Mouse (Mus musculus) c-Kit-positive CD71-positive TER-119-negative erythroid progenitor cells, embryonic 14.5 days (primary cell): Measurements from ENCODE around the gene Mpzl3.
A peak's percentile ranks its signal among the peaks of the same experiment; 100 is the strongest.

ENCODE experiments used
- DNase-seq: peaks from one replicate; pipeline ENCODE4 v3.0.0-alpha.2; 2013; ENCODE audit warnings: low read depth

The Mpzl3 gene

DNA sequence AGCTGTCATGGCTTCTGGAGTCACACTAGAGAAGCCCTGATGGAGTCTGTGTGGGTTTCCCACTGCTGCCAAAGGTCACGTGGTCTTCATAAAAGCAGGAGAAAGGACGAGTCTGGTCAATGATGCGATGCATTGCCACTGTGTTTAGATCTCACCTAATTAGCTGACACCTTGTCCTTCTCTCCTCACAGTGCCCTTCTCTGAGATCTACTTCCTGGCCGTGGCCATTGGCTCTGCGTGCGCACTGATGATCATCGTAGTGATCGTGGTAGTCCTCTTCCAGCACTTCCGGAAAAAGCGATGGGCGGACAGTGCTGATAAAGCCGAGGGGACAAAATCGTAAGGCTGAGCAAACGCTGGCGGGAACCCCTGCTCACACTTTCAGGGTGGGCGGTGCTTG lies 8.0 kb upstream of the Mpzl3 start:
- no peak for DNase-seq

DNA sequence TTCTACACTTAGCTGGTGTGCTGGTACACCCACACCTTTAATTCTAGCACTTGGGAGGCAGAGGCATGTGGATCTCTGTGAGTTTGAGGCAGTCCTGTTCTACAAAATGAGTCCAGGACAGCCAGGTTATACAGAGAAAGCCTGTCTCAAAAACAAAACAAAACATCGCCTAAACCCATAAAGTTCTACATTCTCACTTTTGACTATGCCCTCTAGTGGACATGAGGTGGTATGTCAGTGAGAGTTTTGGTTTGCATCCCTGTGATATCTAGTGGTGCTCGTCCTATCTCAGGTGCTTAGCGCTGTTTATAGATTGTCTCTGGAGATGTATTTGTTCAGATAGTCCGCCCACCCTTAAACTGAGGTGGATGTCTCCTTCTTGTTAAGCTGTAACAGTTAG lies 6.5 kb upstream of the Mpzl3 start:
- peak; percentile 8 for DNase-seq

DNA sequence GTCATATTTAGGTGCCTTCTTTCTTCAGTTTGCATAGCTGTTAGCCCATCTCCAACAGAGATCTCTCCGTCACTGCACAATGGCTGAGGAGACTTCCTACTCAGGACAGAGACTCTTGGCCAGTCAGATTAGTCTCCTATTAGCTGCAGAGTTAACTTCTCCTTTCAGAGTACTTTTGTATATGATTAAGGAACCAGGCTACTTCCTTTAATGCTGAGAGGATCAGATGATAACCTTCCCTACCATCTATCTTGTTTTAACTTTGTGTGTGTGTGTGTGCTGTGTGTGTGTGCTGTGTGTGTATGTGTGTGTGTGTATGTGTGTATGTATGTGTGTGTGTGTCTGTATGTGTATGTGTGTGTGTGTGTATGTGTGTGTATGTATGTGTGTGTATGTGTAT lies 5.3 kb upstream of the Mpzl3 start:
- DNase-seq = no peak

- no peak for DNase-seq
Measured at GRCm38 (mm10) chr9:45050301-45050700, 4.7 kb upstream of the Mpzl3 start.

- no peak for DNase-seq
Measured at GRCm38 (mm10) chr9:45058304-45058940, 3.4 kb downstream of the Mpzl3 start.

- no peak for DNase-seq
Measured at GRCm38 (mm10) chr9:45060151-45060550, 5.2 kb downstream of the Mpzl3 start.

DNA sequence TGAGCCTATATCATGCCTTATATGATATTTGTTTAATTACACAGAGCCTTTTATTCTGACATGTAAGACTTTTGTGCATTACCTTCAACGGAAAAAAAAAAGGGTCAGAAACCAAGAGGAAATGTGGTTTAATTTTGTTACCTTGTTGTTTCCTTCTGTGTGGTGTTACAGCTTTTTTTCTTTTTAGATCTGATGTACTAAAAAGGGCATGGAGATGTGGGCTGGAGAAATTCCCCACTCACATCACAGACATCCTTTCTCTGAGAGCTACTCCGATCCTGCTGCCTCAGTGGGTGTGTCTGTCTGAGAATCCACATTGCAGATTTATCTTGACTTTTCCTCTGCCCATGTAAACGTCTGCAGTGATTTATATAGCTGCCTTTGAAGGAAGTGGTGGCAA lies 7.7 kb downstream of the Mpzl3 start:
- DNase-seq = no peak

- DNase-seq = no peak
Measured at GRCm38 (mm10) chr9:45064421-45064820, 9.4 kb downstream of the Mpzl3 start.

GRCm38 (mm10) chr9:45066735-45067134 lies 11.7 kb downstream of the Mpzl3 start:
- DNase-seq = no peak

DNA sequence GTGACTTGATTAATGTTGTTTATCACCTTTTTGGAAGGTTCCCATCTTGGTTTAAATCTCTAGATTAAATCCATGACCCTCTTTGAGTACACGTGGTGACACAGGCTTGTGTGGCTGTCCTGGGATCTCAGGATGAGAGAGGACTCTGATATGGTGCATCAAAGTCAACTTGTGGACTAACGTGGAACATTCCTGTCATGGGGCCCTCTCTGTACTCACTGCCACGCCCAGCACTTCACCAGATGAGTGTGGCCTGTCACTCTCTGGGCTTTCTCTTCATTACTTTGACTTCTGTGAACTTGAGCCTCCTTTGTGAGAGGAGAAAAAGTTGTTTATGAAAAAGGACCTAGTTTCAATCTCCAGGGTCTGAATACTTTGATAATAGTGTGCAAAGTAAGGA lies 16.8 kb downstream of the Mpzl3 start:
- no peak for DNase-seq

DNA sequence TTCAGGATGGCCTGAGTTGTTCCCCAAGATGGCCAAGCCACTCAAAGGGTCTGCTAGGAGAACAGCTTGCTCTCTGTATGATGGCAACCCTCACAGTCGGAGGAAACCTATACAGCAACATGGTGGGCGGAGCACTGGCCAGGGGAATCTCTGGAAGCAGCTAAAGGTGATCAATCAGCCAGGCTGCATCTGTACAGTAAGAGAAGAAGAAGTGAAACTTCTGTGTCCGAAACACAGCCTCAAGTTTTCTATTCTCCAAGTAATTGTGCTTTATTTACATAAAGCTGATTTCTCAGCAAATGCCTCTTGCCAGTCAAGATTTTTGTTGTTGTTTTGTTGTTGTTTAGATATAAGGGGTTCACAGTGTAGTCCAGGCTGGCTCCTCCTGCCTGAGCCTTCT lies 22.9 kb downstream of the Mpzl3 start:
- no peak for DNase-seq

DNA sequence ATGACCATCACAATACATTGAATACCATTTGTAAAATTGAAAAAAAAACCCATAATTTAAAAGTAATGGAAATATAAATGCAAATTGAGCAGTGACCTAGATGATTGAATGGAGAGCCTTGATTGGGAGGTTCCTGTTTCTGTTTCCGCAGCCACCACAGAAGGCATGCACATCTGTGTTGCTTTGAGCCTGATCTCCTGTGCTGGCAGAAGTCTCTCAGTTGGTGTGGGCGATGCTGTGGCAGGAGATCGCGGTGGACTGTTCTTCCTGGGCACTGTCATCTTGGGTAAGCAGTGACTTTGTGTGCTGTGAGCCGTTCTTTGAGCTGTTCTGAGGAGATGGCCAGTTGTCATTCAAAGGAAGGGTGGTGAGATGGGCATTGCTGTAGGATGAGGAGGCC lies 24.0 kb downstream of the Mpzl3 start, which contains the start of gene Jaml:
Gene Jaml (plus strand): TSS at position 173 of the 400 bp plus-strand sequence.
- DNase-seq = no peak

DNA sequence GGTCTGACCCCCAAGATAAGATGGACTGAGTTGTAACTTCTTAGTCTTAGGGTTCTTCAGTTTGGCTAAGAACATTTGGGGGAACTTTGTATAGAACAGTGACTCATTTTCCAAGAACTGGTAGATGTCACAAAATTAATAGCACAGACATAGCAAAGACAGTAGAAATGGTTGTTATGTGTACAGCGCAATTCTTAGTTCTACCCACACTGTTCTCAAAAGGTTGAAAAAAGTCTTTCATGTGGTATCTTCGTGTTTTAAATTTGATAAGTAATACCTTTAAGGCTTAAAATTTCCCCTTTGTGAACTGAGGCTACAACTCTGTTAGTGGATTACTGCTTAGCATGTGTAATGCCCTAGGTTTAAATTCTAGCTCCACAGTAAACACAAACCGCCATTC lies 28.1 kb downstream of the Mpzl3 start:
- no peak for DNase-seq

DNA sequence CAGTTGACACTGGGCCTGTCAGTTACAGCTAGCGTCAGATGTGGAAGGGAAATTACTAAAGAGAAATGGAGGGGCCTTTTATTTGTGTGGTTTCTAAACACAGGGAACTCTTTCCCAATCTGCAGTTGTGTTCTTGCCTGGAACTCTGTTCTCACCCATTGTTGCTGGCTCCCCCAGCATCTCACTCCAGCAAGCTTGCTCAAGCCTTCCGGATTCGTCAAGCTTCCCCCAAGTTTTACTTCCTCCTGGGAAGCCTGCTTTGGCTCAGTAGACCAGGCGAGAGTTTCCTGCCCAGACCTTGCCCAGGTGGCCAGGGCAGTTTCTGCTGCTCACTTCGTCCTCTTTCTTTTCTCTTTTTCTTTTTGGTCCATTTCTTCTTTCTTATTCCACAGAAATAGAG lies 29.6 kb downstream of the Mpzl3 start:
- DNase-seq = no peak

GRCm38 (mm10) chr9:45085741-45086690 lies 31.0 kb downstream of the Mpzl3 start:
- no peak for DNase-seq

DNA sequence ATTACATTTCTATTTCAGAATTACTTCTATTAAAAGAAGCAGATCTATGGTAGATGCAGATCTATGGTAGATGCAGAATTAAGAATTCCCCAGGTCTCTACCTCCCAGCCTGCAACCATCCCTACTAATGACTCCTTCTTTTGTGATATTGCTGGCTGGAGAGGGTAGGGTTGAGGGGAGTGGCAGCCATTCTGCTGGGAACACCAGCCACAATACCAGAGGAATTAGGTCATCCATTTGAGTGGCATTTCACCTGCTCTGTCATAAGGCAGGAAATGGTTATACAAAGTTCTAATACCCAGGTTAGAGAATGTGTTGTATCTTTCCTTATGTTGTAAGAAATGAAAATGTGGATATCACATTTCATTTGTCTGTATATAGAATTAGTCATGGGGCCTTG lies 33.1 kb downstream of the Mpzl3 start:
- no peak for DNase-seq

DNA sequence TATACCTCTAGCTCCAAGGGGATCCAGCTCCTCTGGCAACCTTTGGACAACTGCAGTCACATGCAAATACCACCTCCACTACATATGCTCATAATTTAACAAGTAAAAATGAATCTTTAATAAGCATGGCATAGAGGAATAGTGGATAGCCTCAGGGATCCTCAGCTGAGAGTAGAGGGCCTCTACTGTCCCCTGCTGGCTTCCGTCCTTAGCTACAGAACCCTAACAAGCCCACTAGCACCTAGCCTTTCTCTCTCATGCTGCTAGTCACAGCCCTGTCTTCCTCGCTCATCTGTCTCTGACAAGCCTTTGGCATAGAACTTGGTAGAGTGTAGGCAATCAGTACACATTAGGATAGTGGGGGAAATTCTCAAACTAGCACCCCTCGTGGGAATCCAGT lies 35.8 kb downstream of the Mpzl3 start:
- no peak for DNase-seq

- DNase-seq = no peak
Measured at GRCm38 (mm10) chr9:45092641-45093040, 37.7 kb downstream of the Mpzl3 start.

- DNase-seq = no peak
Measured at GRCm38 (mm10) chr9:45095149-45095937, 40.4 kb downstream of the Mpzl3 start.

DNA sequence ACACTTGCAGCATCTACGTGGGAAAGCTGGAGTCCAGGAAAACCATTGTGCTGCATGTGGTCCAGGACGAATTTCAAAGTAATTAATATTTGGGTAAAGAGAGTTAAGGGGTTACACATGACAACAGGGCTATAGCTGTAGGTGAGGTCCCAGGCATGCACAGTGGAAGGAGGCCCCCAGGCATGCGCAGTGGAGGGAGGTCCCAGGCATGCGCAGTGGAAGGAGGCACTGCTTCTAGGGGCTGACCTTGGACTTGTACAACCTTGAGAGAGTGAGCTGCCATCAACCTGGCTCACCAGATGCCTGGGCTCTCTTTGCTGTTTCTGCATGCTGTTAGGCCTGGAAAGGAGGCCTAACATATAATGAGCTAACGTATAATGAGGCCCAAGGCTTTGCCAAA lies 42.9 kb downstream of the Mpzl3 start:
- no peak for DNase-seq

DNA sequence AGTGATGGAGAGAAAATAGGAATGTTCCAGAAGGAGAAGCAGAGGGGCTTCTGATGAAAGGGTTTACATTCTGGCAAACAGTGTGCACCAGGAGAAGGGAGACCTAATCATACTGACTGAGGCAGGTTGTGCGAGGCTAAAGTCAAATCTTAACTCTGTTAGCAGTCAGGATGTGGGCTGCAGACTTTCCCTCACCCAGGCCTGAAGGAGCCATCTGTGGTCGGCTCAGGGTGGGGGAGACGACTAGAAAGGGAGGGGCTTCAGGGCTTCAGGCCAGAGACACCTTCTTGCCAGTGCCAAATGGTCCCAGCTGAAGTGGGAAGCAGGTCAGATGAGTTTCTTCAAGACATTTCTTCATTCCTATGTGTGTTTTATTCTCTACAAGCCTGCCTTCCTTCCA lies 43.4 kb downstream of the Mpzl3 start:
- no peak for DNase-seq

GRCm38 (mm10) chr9:45102528-45102927 lies 47.5 kb downstream of the Mpzl3 start:
- DNase-seq = no peak
